Mouse (Mus musculus): ENCODE data around the gene Plekhb1. TPM values are rescaled to one million over a fixed set of nuclear protein-coding genes. Genes with fewer than 3 reads are reported as not detected.

Gene Plekhb1
- 1.4 and 1.9 TPM in 2 replicates for polyA plus RNA-seq (2016; fragmentation: Nextera tagmentation; extraction: Ambion mirVana)

- Histone ChIP-seq H3K36me3 (no peaks in the 10 kb centered on the region), H3K27me3 (replicated peaks) (no peaks in the 10 kb centered on the region), H3K4me3 (no peak within 1 kb of the TSS), H3K4me2 (peak within 1 kb of the TSS; percentile 49), H3K27ac (ENCODE audit: poor library complexity, severe bottlenecking) (no peak within 1 kb of the TSS), H3K4me1 (replicated peaks) (peaks cover 22% of the 10 kb centered on the region), H3K9me3 (replicated peaks) (no peaks in the 10 kb centered on the region), H3K9ac (no peak within 1 kb of the TSS)
- no peak for ATAC-seq (ENCODE audit: insufficient number of reproducible peaks, low FRiP score)
- WGBS: 68% methylated on average over 8 of the region's 8 CpGs
Measured at GRCm38 (mm10) chr7:100662231-100662630, at the start of gene Plekhb1. Plekhb1 (minus strand) TSS chr7:100662414.

- H3K4me3 ChIP-seq: peak overlapping the region; percentile 89
- H3K9me3 ChIP-seq (replicated peaks): no peaks in the 10 kb centered on the region
- under 1% methylated on average over 23 of the region's 23 CpGs for WGBS
- H3K4me1 ChIP-seq (replicated peaks): peaks cover 13% of the 10 kb centered on the region
- peak overlapping the region; percentile 84 for H3K4me2 ChIP-seq
- H3K27me3 ChIP-seq (replicated peaks): no peaks in the 10 kb centered on the region
- ATAC-seq (ENCODE audit: insufficient number of reproducible peaks, low FRiP score): peak; percentile 56
- peak overlapping the region; percentile 96 for H3K27ac ChIP-seq (ENCODE audit: poor library complexity, severe bottlenecking)
- peak overlapping the region; percentile 91 for H3K9ac ChIP-seq
- H3K36me3 ChIP-seq: no peaks in the 10 kb centered on the region
Measured at GRCm38 (mm10) chr7:100706883-100707480, 44.8 kb upstream of the Plekhb1 start.

GRCm38 (mm10) chr7:100706143-100706841 is 44.1 kb upstream of the Plekhb1 start, which contains the start of gene Fam168a:
Fam168a (plus strand) TSS chr7:100706635.
- Histone ChIP-seq H3K27ac (ENCODE audit: poor library complexity, severe bottlenecking) (peak within 1 kb of the TSS; percentile 96), H3K4me3 (peak within 1 kb of the TSS; percentile 89), H3K9ac (peak within 1 kb of the TSS; percentile 91), H3K9me3 (replicated peaks) (no peaks in the 10 kb centered on the region), H3K36me3 (no peaks in the 10 kb centered on the region), H3K4me2 (peak within 1 kb of the TSS; percentile 84), H3K27me3 (replicated peaks) (no peaks in the 10 kb centered on the region), H3K4me1 (replicated peaks) (peaks cover 13% of the 10 kb centered on the region)
- peak; percentile 98 for ATAC-seq (ENCODE audit: insufficient number of reproducible peaks, low FRiP score)
- under 1% methylated on average over 35 of the region's 37 CpGs for WGBS

GRCm38 (mm10) chr7:100699771-100700770 is 37.9 kb upstream of the Plekhb1 start:
- Histone ChIP-seq H3K4me3 (no peak overlapping the region), H3K4me1 (replicated peaks) (no peaks in the 10 kb centered on the region), H3K27ac (ENCODE audit: poor library complexity, severe bottlenecking) (no peak overlapping the region), H3K4me2 (no peak overlapping the region), H3K36me3 (no peaks in the 10 kb centered on the region), H3K27me3 (replicated peaks) (no peaks in the 10 kb centered on the region), H3K9ac (no peak overlapping the region), H3K9me3 (replicated peaks) (no peaks in the 10 kb centered on the region)
- 61% methylated on average over 8 of the region's 8 CpGs for WGBS
- no peak for ATAC-seq (ENCODE audit: insufficient number of reproducible peaks, low FRiP score)

DNA sequence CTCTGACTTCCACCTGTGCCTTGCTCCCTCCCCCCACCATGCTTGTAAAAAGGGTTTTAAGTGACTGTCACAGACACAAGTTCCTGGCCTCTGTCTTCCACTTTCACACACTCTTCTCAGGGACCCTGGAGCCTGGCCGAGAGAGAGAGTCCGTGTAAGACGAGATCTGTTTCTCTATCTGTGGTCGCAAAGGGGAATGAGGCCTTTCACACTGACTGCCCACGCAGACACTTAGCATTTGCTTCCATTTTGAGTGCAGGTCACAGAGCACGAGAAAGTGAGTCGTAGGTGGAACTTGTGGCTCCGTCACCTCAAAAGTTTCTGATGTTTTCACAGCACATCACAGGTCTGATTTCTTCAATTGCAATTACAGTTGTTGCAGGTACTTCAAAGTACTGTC is 31.0 kb upstream of the Plekhb1 start:
- no peaks in the 10 kb centered on the region for H3K27me3 ChIP-seq (replicated peaks)
- no peaks in the 10 kb centered on the region for H3K9me3 ChIP-seq (replicated peaks)
- H3K4me2 ChIP-seq: no peak overlapping the region
- no peak overlapping the region for H3K9ac ChIP-seq
- H3K4me3 ChIP-seq: no peak overlapping the region
- H3K27ac ChIP-seq (ENCODE audit: poor library complexity, severe bottlenecking): no peak overlapping the region
- no peaks in the 10 kb centered on the region for H3K4me1 ChIP-seq (replicated peaks)
- WGBS: 66% methylated on average over 8 of the region's 8 CpGs
- H3K36me3 ChIP-seq: no peaks in the 10 kb centered on the region
- no peak for ATAC-seq (ENCODE audit: insufficient number of reproducible peaks, low FRiP score)

- ATAC-seq (ENCODE audit: insufficient number of reproducible peaks, low FRiP score): no peak
- no peak overlapping the region for H3K27ac ChIP-seq (ENCODE audit: poor library complexity, severe bottlenecking)
- no peaks in the 10 kb centered on the region for H3K4me1 ChIP-seq (replicated peaks)
- no peaks in the 10 kb centered on the region for H3K9me3 ChIP-seq (replicated peaks)
- H3K4me2 ChIP-seq: no peak overlapping the region
- H3K9ac ChIP-seq: no peak overlapping the region
- no peaks in the 10 kb centered on the region for H3K27me3 ChIP-seq (replicated peaks)
- no peak overlapping the region for H3K4me3 ChIP-seq
- no peaks in the 10 kb centered on the region for H3K36me3 ChIP-seq
- 80% methylated on average over 7 of the region's 7 CpGs for WGBS
Measured at GRCm38 (mm10) chr7:100688471-100688870, 26.3 kb upstream of the Plekhb1 start.

DNA sequence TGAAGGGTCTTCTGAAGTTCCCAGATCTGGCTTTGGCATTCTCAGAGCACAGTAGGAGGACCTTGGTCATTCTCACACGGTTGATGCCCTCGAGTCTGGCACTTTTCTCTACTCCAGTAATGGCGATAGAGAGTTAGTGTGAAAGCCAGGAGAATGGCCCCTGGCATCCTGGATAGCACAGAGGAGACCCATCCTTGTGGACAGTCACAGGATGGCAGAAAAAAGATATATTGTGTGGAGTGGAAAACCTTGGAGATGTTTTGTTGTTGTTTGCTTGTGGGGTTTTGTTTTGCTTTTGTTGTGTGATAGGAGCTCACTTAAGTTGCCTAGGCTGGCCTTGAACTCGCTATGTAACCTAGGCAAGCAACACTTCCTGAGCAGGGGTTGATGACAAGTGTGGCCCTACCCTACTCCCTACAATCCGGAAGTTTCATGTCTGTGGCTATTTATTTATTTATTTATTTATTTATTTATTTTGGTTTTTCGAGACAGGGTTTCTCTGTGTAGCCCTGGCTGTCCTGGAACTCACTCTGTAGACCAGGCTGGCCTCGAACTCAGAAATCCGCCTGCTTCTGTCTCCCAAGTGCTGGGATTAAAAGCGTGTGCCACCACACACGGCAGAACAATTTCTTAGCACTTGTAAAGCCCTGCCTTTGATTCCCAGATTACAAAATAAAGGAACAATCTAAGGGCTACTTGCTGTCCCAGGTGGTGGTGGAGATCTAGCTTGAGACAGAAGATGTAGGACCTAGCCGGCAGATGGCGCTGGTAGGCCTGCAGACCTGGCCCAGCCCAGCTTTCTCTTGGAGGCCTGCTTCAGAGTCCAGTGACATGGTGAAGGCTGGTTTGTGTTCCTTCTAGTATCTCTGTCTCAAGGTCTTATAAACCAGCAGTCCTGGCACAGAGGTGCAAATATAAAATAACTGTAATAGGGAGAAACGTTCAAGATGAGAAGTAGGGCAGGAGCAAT is 23.1 kb upstream of the Plekhb1 start:
- H3K9me3 ChIP-seq (replicated peaks): no peaks in the 10 kb centered on the region
- H3K4me3 ChIP-seq: no peak overlapping the region
- WGBS: 39% methylated on average over 13 of the region's 13 CpGs
- no peaks in the 10 kb centered on the region for H3K36me3 ChIP-seq
- ATAC-seq (ENCODE audit: insufficient number of reproducible peaks, low FRiP score): peak; percentile 82
- H3K27me3 ChIP-seq (replicated peaks): no peaks in the 10 kb centered on the region
- no peak overlapping the region for H3K27ac ChIP-seq (ENCODE audit: poor library complexity, severe bottlenecking)
- H3K4me2 ChIP-seq: no peak overlapping the region
- H3K4me1 ChIP-seq (replicated peaks): no peaks in the 10 kb centered on the region
- H3K9ac ChIP-seq: no peak overlapping the region; the same call in 1 of the 2 replicates

DNA sequence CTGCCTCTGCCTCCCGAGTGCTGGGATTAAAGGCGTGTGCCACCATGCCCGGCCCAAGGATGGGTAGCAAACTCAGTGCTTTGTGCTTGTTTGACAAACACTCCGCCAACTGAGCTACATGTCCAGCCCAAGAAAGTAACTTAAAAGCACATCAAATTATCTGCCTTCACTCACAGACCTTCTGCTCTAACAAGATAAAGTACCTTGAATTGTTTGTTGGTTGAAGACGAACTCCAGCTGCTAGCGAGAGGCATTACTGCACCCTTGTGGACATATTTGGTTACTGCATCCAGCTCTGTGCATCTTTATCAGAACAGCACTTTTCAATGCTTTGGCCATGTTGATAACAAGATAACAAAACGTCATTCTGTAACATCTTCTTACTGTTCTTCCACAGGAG is 22.3 kb upstream of the Plekhb1 start:
- H3K9ac ChIP-seq: no peak overlapping the region
- no peaks in the 10 kb centered on the region for H3K36me3 ChIP-seq
- ATAC-seq (ENCODE audit: insufficient number of reproducible peaks, low FRiP score): peak; percentile 70
- H3K9me3 ChIP-seq (replicated peaks): no peaks in the 10 kb centered on the region
- H3K27ac ChIP-seq (ENCODE audit: poor library complexity, severe bottlenecking): no peak overlapping the region
- no peak overlapping the region for H3K4me2 ChIP-seq
- H3K4me1 ChIP-seq (replicated peaks): no peaks in the 10 kb centered on the region
- H3K27me3 ChIP-seq (replicated peaks): no peaks in the 10 kb centered on the region
- no peak overlapping the region for H3K4me3 ChIP-seq
- WGBS: 43% methylated on average over 7 of the region's 7 CpGs

- Histone ChIP-seq H3K4me3 (no peak overlapping the region), H3K9me3 (replicated peaks) (no peaks in the 10 kb centered on the region), H3K4me2 (no peak overlapping the region), H3K9ac (no peak overlapping the region), H3K27ac (ENCODE audit: poor library complexity, severe bottlenecking) (no peak overlapping the region), H3K4me1 (replicated peaks) (no peaks in the 10 kb centered on the region), H3K36me3 (no peaks in the 10 kb centered on the region), H3K27me3 (replicated peaks) (no peaks in the 10 kb centered on the region)
- no peak for ATAC-seq (ENCODE audit: insufficient number of reproducible peaks, low FRiP score)
- 54% methylated on average over 5 of the region's 5 CpGs for WGBS
Measured at GRCm38 (mm10) chr7:100684081-100684480, 21.9 kb upstream of the Plekhb1 start.

DNA sequence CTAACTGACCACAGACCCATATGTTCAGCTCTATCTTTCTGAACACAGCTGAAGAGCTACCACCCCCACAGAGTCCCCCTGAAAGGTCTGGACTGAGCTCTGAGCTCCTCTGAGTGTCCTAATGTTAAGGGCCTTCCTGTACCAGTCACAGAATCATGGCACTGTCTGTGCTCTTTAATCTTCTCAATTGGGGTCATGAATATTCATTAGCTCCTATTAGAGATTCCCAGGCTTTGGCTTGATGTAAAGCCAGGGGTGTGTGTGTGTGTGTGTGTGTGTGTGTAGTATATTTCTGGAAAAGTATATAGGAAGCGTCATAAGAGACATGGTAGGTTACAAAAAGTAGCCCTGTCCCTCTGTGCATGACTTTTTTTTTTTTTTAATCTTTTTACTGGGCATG is 21.0 kb upstream of the Plekhb1 start:
- Histone ChIP-seq H3K9me3 (replicated peaks) (no peaks in the 10 kb centered on the region), H3K4me3 (no peak overlapping the region), H3K36me3 (no peaks in the 10 kb centered on the region), H3K4me1 (replicated peaks) (no peaks in the 10 kb centered on the region), H3K4me2 (no peak overlapping the region), H3K27me3 (replicated peaks) (0 out of 2 replicates have a peak, but pooled peaks cover 3% of the 10 kb centered on the region), H3K9ac (no peak overlapping the region), H3K27ac (ENCODE audit: poor library complexity, severe bottlenecking) (no peak overlapping the region)
- ATAC-seq (ENCODE audit: insufficient number of reproducible peaks, low FRiP score): no peak
- WGBS: 95% methylated on average over 1 of the region's 1 CpGs

All from heart, embryonic 12.5 days (tissue).